ENCODE assay signal across 11 mouse cellular contexts in genomic region chr17:9756675-9757074, GRCm38 (mm10).
DNase-seq lines count a peak whose midpoint lies in the region; ATAC-seq and TF ChIP-seq lines count a peak whose summit lies in the region.
"Had no signal": no experiment of that assay in that cellular context is flagged by ENCODE, and none has a peak within 500 bp of the region (broad histone marks: within the 10 kb centered on the region; RNA-seq: fewer than 3 reads in every experiment).

No protein-coding gene starts in this region.

- ATAC-seq in kidney, embryonic 14.5 days (ENCODE audit: low FRiP score, low TSS enrichment), result no peak
- no peak for ATAC-seq in midbrain, embryonic 11.5 days (ENCODE audit: low FRiP score)

- H3K4me3 ChIP-seq in kidney, adult 2 months (ENCODE audit: insufficient read depth, low read depth, low read length), result no peak overlapping the region
- no peak overlapping the region for H3K4me3 ChIP-seq in kidney, embryonic 14.5 days (ENCODE audit: low read length)
- H3K4me3 ChIP-seq in midbrain, embryonic 11.5 days (ENCODE audit: low read depth, low read length), result no peak overlapping the region
- H3K4me3 ChIP-seq: erythroblast, embryonic 14.5 days; midbrain, embryonic 12.5 days had no signal

- WGBS in kidney, adult 2 months, result 73% methylated on average over 12 of the region's 12 CpGs
- 72% methylated on average over 12 of the region's 12 CpGs for WGBS in kidney, embryonic 14.5 days
- WGBS in midbrain, embryonic 11.5 days, result 82% methylated on average over 12 of the region's 12 CpGs

- H3K9ac ChIP-seq in kidney, embryonic 14.5 days (ENCODE audit: low read depth, low read length), result no peak overlapping the region
- H3K9ac ChIP-seq in midbrain, embryonic 11.5 days (ENCODE audit: low read length), result no peak overlapping the region
- H3K9ac ChIP-seq: midbrain, embryonic 12.5 days had no signal

- intact Hi-C loops in heart, postnatal 14 days (cut with DNase I), result loop anchor here (2.0 to 10.0 kb wide), 8 partner anchors 282 to 1308 kb away; no protein-coding TSS in a partner anchor

- no peaks in the 10 kb centered on the region for H3K9me3 ChIP-seq in kidney, embryonic 14.5 days (ENCODE audit: control insufficient read depth, low read length)
- no peaks in the 10 kb centered on the region for H3K9me3 ChIP-seq in midbrain, embryonic 11.5 days (ENCODE audit: control insufficient read depth, low read length)
- H3K9me3 ChIP-seq: midbrain, embryonic 12.5 days had no signal

- DNase-seq in kidney, adult 2 months, result peak; percentile 48
- DNase-seq in gastrocnemius, postnatal 25 days, result peak; percentile 71
- peak; percentile 62 to 67 for DNase-seq in heart, postnatal 14 days
- peak; percentile 84 for DNase-seq in midbrain, embryonic 11.5 days (ENCODE audit: low spot score, missing footprints)
- DNase-seq in right cerebral cortex, postnatal 36 days (ENCODE audit: low spot score in 2 of 2), result no peak
- DNase-seq in urinary bladder, adult 2 months (ENCODE audit: low spot score), result no peak
- DNase-seq: cerebellum, adult 11-12 months; thymus, postnatal 36 days had no signal

- no peak for TF ChIP-seq POLR2A in kidney, adult 2 months (IDR thresholded peaks at IDR 0.05; ENCODE audit: low read depth, low read length)

- TF ChIP-seq CTCF in kidney, adult 2 months (conservative IDR thresholded peaks at IDR 0.05; ENCODE audit: insufficient read depth, insufficient read length, low read depth, low read length), result no peak

- no peaks in the 10 kb centered on the region for H3K27me3 ChIP-seq in kidney, adult 2 months (replicated peaks; ENCODE audit: control insufficient read depth, insufficient read depth, low read length)
- H3K27me3 ChIP-seq in kidney, embryonic 14.5 days (ENCODE audit: control insufficient read depth, insufficient read depth, low read length), result no peaks in the 10 kb centered on the region
- no peaks in the 10 kb centered on the region for H3K27me3 ChIP-seq in midbrain, embryonic 11.5 days (ENCODE audit: control insufficient read depth, insufficient read depth, low read length)

- H3K4me1 ChIP-seq in kidney, adult 2 months (ENCODE audit: control insufficient read depth, insufficient read depth, low read length), result peaks cover 4% of the 10 kb centered on the region; the same call in 1 of the 2 replicates
- 0 out of 2 replicates have a peak, but pooled peaks cover 10% of the 10 kb centered on the region for H3K4me1 ChIP-seq in kidney, embryonic 14.5 days (ENCODE audit: control insufficient read depth, insufficient read depth, low read length)
- peaks cover 12% of the 10 kb centered on the region for H3K4me1 ChIP-seq in midbrain, embryonic 11.5 days (ENCODE audit: control insufficient read depth, insufficient read depth, low read length)

- no peak overlapping the region for H3K4me2 ChIP-seq in kidney, embryonic 14.5 days (replicated peaks; ENCODE audit: low read depth, low read length)
- no peak overlapping the region for H3K4me2 ChIP-seq in midbrain, embryonic 11.5 days
- H3K4me2 ChIP-seq: midbrain, embryonic 12.5 days had no signal

- no peak overlapping the region for H3K27ac ChIP-seq in kidney, adult 2 months (ENCODE audit: insufficient read depth, low read depth, low read length)
- no peak overlapping the region for H3K27ac ChIP-seq in kidney, embryonic 14.5 days (ENCODE audit: low read depth, low read length)
- H3K27ac ChIP-seq in midbrain, embryonic 11.5 days (ENCODE audit: low read depth, low read length), result no peak overlapping the region
- H3K27ac ChIP-seq: midbrain, embryonic 12.5 days had no signal

- no peaks in the 10 kb centered on the region for H3K36me3 ChIP-seq in kidney, adult 2 months (ENCODE audit: control insufficient read depth, insufficient read depth, low read length)
- no peaks in the 10 kb centered on the region for H3K36me3 ChIP-seq in kidney, embryonic 14.5 days (ENCODE audit: control insufficient read depth, insufficient read depth, low read length)
- H3K36me3 ChIP-seq in midbrain, embryonic 11.5 days (ENCODE audit: control insufficient read depth, insufficient read depth, low read length), result no peaks in the 10 kb centered on the region
- H3K36me3 ChIP-seq: midbrain, embryonic 12.5 days had no signal

Comparison
In these comparisons a context has a peak if more than half of its experiments do, and no peak if none do; other contexts are left out.
1. DNase-seq: peak in kidney, adult 2 months (single experiment), gastrocnemius, postnatal 25 days (single experiment), heart, postnatal 14 days (2 of 2) and midbrain, embryonic 11.5 days (single experiment); none in right cerebral cortex, postnatal 36 days (0 of 2) and urinary bladder, adult 2 months (single experiment).